Mouse (Mus musculus): ENCODE results near the gene Strip2. TPM values are rescaled to one million over a fixed set of nuclear protein-coding genes. Genes with fewer than 3 reads are reported as not detected.

The Strip2 gene
- total RNA-seq, 2 experiments from 2014 or later, result 19.6 to 30.6 TPM

DNA sequence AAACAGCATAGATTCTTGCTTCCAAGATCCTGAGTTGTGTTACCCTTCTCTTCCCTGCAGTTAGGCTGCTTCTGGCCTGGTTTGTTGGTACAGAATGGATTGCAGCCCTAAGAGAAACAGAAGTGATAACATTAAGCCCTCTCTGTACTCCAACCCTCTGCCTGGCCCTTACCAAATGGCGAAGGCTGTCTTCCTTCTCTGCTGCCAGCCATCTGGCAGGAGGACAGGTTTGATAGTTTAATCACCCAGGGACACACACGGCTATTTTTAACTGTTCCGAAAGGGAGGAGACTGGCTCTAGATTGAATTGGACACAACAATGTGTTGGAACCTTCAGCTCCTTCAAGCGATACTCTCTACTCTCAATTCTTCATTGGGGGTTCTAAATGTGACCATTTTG is 6.7 kb downstream of the Strip2 start:
- intact Hi-C loops (cut with DNase I), result no loop called here
- DNase-seq (ENCODE audit: low spot score in 2 of 2), result no peak

- DNase-seq (ENCODE audit: low spot score in 2 of 2), result no peak
- intact Hi-C loops (cut with DNase I), result no loop called here
Measured at GRCm38 (mm10) chr6:29925594-29926219, 8.9 kb downstream of the Strip2 start.

GRCm38 (mm10) chr6:29930087-29930486 is 13.3 kb downstream of the Strip2 start:
- intact Hi-C loops (cut with DNase I), result no loop called here
- DNase-seq (ENCODE audit: low spot score in 2 of 2), result no peak

- DNase-seq (ENCODE audit: low spot score in 2 of 2), result peak; percentile 27 to 29
Measured at GRCm38 (mm10) chr6:29930665-29931064, 13.9 kb downstream of the Strip2 start.

GRCm38 (mm10) chr6:29931181-29931580 is 14.4 kb downstream of the Strip2 start:
- intact Hi-C loops (cut with DNase I), result no loop called here
- DNase-seq (ENCODE audit: low spot score in 2 of 2), result no peak

More at GRCm38 (mm10) chr6:29930665-29931064, 13.9 kb downstream of the Strip2 start:
- intact Hi-C loops (cut with DNase I), result no loop called here

- no peak for DNase-seq (ENCODE audit: low spot score in 2 of 2)
- intact Hi-C loops (cut with DNase I), result no loop called here
Measured at GRCm38 (mm10) chr6:29935741-29936140, 18.9 kb downstream of the Strip2 start.

GRCm38 (mm10) chr6:29940428-29940827 is 23.6 kb downstream of the Strip2 start:
- DNase-seq (ENCODE audit: low spot score in 2 of 2), result no peak
- intact Hi-C loops (cut with DNase I), result no loop called here

GRCm38 (mm10) chr6:29941036-29941435 is 24.2 kb downstream of the Strip2 start:
- intact Hi-C loops (cut with DNase I), result no loop called here
- no peak for DNase-seq (ENCODE audit: low spot score in 2 of 2)

DNA sequence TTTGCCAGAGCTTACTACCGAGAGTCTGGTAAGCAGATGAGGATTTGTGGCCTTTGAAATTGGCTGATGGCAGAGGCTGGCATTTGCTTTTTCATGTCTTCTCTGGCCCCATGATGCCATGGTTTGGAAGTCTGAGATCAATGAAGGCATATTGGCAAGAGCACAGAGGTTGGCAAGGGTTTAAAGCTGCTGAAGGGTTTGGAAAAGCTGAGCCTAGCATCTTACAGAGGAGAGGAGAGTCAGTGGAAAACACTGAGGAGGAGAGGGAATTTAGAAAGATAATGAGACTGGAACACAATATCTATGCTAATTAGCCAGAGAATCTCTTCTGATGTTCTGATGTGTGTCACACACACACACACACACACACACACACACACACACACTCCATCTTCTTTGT is 27.7 kb downstream of the Strip2 start:
- intact Hi-C loops (cut with DNase I), result no loop called here

GRCm38 (mm10) chr6:29946568-29946967 is 29.8 kb downstream of the Strip2 start:
- no peak for DNase-seq (ENCODE audit: low spot score in 2 of 2)

More for the DNA sequence above, 27.7 kb downstream of the Strip2 start:
- no peak for DNase-seq (ENCODE audit: low spot score in 2 of 2)

DNA sequence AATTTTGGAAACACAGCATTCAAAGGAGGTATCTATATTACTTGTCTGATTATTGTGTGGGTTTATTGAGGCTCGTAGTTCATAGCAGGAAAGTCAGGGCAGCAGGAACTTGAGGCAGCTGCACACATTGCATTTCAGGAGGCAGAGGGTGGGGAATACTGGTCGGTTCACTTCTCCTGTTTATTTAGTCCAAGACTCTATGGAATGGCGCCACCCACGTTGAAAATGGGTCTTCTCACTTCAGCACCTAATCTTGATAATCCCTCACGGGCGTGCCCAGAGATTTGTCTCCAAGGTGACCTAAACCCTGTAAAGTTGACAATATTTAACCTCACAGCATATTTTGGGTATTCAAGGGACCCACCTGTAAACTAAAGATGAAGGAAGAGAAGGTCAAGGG is 31.0 kb downstream of the Strip2 start:
- no peak for DNase-seq (ENCODE audit: low spot score in 2 of 2)
- intact Hi-C loops (cut with DNase I), result no loop called here

More at GRCm38 (mm10) chr6:29946568-29946967, 29.8 kb downstream of the Strip2 start:
- intact Hi-C loops (cut with DNase I), result no loop called here

GRCm38 (mm10) chr6:29956749-29957148 is 39.9 kb downstream of the Strip2 start:
- peak; percentile 29 to 35 for DNase-seq (ENCODE audit: low spot score in 2 of 2)
- intact Hi-C loops (cut with DNase I), result no loop called here

DNA sequence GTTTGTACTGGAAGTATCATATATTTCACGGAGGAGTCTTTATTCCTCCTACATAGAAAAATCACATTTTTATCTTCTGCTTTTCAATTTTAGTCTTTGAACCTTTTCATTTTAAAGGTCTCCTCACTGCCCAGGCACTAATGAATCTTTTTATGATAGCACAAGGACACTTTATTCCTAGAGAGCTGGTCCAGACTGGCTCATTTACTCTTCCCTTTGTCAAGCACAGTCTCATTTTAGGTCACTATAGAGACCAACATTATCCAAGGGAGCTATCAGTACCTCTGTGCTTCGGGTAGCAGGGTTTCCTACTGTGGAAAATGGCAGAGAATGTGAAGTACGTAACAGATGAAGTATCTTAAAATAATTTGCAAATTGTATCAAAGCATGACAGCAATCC is 41.9 kb downstream of the Strip2 start:
- no peak for DNase-seq (ENCODE audit: low spot score in 2 of 2)
- intact Hi-C loops (cut with DNase I), result no loop called here

GRCm38 (mm10) chr6:29961081-29961480 is 44.3 kb downstream of the Strip2 start:
- DNase-seq (ENCODE audit: low spot score in 2 of 2), result peak; percentile 49 to 66
- intact Hi-C loops (cut with DNase I), result no loop called here

DNA sequence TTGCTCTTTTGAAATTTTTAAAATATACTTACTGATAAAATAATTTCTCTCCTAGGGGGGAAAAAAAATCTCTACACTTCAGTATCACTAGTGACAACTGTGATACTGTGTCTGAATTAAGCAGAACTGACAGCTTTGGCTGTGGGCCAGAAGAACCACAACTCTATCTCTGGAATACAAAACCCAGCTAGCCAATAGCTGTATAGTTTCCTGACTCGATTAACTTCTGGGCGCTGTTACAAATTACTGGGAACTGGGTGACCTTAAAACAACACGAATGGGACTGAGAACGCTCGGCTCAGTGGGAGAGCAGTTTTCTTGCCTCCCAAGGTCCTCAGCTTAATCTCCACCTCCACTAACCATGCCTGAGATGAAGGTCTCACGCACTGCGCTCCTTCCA is 51.1 kb downstream of the Strip2 start:
- intact Hi-C loops (cut with DNase I), result no loop called here
- DNase-seq (ENCODE audit: low spot score in 2 of 2), result no peak

GRCm38 (mm10) chr6:29973341-29973740 is 56.5 kb downstream of the Strip2 start:
- intact Hi-C loops (cut with DNase I), result no loop called here
- DNase-seq (ENCODE audit: low spot score in 2 of 2), result no peak

DNA sequence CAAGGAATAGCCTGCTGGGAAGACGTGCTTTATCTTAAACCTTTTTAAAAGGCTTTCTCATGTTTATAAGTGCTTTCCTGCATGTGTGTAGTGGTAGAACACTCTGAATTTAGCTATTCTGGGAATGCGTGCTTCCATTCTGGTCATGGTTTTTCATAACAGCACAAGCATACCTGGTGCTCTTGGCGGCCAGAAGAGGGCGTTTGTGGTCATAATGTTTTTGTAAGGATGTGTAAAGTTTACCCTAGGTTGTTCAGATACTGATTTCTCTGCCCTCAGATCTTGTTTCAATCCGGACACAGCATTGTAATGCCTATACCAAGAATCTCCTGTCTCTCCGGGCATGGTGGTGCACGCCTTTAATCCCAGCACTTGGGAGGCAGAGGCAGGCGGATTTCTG is 58.0 kb downstream of the Strip2 start:
- intact Hi-C loops (cut with DNase I), result no loop called here
- DNase-seq (ENCODE audit: low spot score in 2 of 2), result no peak

- intact Hi-C loops (cut with DNase I), result no loop called here
Measured at GRCm38 (mm10) chr6:29980461-29980860, 63.6 kb downstream of the Strip2 start.

DNA sequence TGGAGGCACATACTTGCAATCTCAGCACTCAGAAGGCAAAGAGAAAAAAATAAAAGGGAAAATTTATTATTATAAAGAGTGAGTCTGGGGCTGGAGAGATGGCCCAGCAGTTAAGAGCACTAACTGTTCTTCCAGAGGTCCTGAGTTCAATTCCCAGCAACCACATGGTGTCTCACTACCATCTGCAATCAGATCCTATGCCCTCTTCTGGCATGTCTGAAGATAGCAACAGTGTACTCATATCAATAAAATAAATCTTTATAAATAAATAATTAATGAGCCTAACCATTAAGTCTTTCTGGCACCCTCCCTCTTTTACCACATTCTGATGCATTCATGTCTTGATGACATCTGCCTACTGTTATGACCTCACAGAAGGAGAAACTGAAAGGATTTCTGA is 65.0 kb downstream of the Strip2 start:
- intact Hi-C loops (cut with DNase I), result no loop called here
- no peak for DNase-seq (ENCODE audit: low spot score in 2 of 2)

More at GRCm38 (mm10) chr6:29980461-29980860, 63.6 kb downstream of the Strip2 start:
- DNase-seq (ENCODE audit: low spot score in 2 of 2), result no peak

DNA sequence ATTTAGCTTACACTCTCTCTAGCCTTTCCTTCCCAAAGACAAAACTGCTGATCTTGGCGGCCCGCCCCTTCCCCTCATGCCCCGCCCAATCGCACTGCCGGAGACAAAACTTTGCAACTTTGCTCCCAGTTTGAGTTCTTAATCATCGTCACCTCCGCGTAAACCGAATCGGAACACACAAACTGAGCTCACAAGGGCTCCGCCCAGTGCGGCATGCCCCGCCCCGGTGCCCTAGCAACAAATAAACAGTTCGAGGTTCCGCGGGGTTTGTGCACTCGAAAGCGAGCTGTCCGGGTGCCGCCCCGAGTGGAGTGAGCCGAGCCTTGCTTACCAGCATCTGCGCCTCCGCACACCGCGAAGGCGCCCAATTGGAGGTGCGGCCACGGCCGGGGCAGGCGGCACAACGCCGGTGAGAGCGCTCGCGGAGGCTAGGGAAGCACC is 68.3 kb downstream of the Strip2 start:
- DNase-seq (ENCODE audit: low spot score in 2 of 2), result peak; percentile 35 to 55
- intact Hi-C loops (cut with DNase I), result no loop called here

- no peak for DNase-seq (ENCODE audit: low spot score in 2 of 2)
- intact Hi-C loops (cut with DNase I), result no loop called here
Measured at GRCm38 (mm10) chr6:29985504-29985903, 68.7 kb downstream of the Strip2 start.

DNA sequence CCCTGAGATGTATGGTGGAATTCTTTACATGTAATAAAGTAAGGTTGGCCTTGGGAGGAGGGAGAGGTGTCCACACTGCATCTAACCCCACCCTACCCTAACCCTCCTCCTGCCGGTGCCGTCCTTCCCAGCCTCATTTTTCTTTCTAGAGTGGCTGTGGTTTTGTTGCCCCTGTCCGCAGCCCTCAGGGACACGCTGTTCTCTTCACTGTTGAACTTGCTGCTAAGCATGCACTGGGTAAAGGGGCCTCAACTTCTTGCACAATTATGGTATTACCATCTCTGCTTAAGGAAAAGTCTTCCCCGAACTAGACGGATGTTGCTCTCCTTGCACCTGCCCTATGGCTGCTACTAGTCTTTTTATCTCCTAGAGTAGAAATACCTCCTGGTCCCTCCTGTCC is 69.2 kb downstream of the Strip2 start:
- intact Hi-C loops (cut with DNase I), result no loop called here

More for the DNA sequence above, 69.2 kb downstream of the Strip2 start:
- no peak for DNase-seq (ENCODE audit: low spot score in 2 of 2)

All from left cerebral cortex, postnatal 36 days (tissue).